Mouse (Mus musculus) kidney, embryonic 15.5 days (tissue): ENCODE measurements at regions not wholly inside any gene's neighbourhood (a gene's known extent, or its start where the extent isn't known, plus 50 kb on each side); places are given as distances from the start of the nearest gene placed in this dataset.
"Not testable (repeated sequence)": the region's sequence is repeated elsewhere in the genome, so short reads cannot be mapped to it uniquely, and the experiment has no call there.

Source experiments
- ATAC-seq: fragments of 200-750 bp; cut with Nextera tagmentation; replicated peaks from 2 replicates; pipeline ENCODE4 v1.8.0; 2017; ENCODE audit warnings: moderate TSS enrichment; ENCODE audit not compliant: low FRiP score
- H3K27ac ChIP-seq: fragments of 300-500 bp; sonication (generic); 2 replicates; pipeline ENCODE4 v1.5.1; 2015; ENCODE audit warnings: mild to moderate bottlenecking, inconsistent platforms
- H3K27me3 ChIP-seq: fragments of 300-500 bp; sonication (generic); 2 replicates; pipeline ENCODE4 v1.6.1; 2015; ENCODE audit warnings: inconsistent platforms
- H3K36me3 ChIP-seq: fragments of 300-500 bp; sonication (generic); 2 replicates; pipeline ENCODE4 v1.6.1; 2015; ENCODE audit warnings: inconsistent platforms
- H3K4me1 ChIP-seq: fragments of 300-500 bp; sonication (generic); 2 replicates; pipeline ENCODE4 v1.6.1; 2015; ENCODE audit warnings: inconsistent platforms
- H3K4me2 ChIP-seq: fragments of 300-500 bp; sonication (generic); 2 replicates; pipeline ENCODE4 v1.6.1; 2015; ENCODE audit warnings: moderate library complexity, mild to moderate bottlenecking, inconsistent platforms
- H3K4me3 ChIP-seq: fragments of 300-500 bp; sonication (generic); replicated peaks from 2 replicates; pipeline ENCODE4 v1.5.1; 2015; ENCODE audit warnings: mild to moderate bottlenecking, inconsistent platforms
- H3K9ac ChIP-seq: fragments of 300-500 bp; sonication (generic); 2 replicates; pipeline ENCODE4 v1.6.1; 2015; ENCODE audit warnings: mild to moderate bottlenecking, inconsistent platforms
- H3K9me3 ChIP-seq: fragments of 300-500 bp; sonication (generic); replicated peaks from 2 replicates; pipeline ENCODE4 v1.6.1; 2016; ENCODE audit warnings: inconsistent platforms
- WGBS: fragments of 180-500 bp; shearing (Covaris S2); methylation state at CpG from one replicate; pipeline ENCODE4 v1.1.7; 2015; ENCODE audit warnings: mixed read lengths; 5-methylcytosine and 5-hydroxymethylcytosine counted together

GRCm38 (mm10) chr2:147307488-147308386 is 54.0 kb upstream of the Pax1 start:
- H3K27ac ChIP-seq = no peak overlapping the region
- 22% methylated on average over 12 of the region's 12 CpGs for WGBS
- no peaks in the 10 kb centered on the region for H3K36me3 ChIP-seq
- H3K9ac ChIP-seq = no peak overlapping the region
- H3K27me3 ChIP-seq = peaks cover 44% of the 10 kb centered on the region
- H3K9me3 ChIP-seq = no peaks in the 10 kb centered on the region
- ATAC-seq = peak; percentile 91
- H3K4me2 ChIP-seq = no peak overlapping the region
- no peaks in the 10 kb centered on the region for H3K4me1 ChIP-seq
- no peak overlapping the region for H3K4me3 ChIP-seq

GRCm38 (mm10) chr2:147306728-147307127 is 55.0 kb upstream of the Pax1 start:
- 67% methylated on average over 6 of the region's 6 CpGs for WGBS
- no peak for ATAC-seq

GRCm38 (mm10) chr2:147305262-147305661 is 56.5 kb upstream of the Pax1 start:
- no peak; the same call in 1 of the 2 replicates for ATAC-seq
- Histone ChIP-seq H3K4me1 (no peaks in the 10 kb centered on the region), H3K4me2 (no peak overlapping the region), H3K4me3 (no peak overlapping the region), H3K27ac (no peak overlapping the region), H3K27me3 (peaks cover 38% of the 10 kb centered on the region), H3K9ac (no peak overlapping the region), H3K36me3 (no peaks in the 10 kb centered on the region), H3K9me3 (no peaks in the 10 kb centered on the region)
- WGBS = 30% methylated on average over 5 of the region's 5 CpGs

More at GRCm38 (mm10) chr2:147306728-147307127, 55.0 kb upstream of the Pax1 start:
- Histone ChIP-seq H3K4me2 (no peak overlapping the region), H3K9ac (no peak overlapping the region), H3K36me3 (no peaks in the 10 kb centered on the region), H3K4me3 (no peak overlapping the region), H3K4me1 (no peaks in the 10 kb centered on the region), H3K27me3 (peaks cover 38% of the 10 kb centered on the region), H3K27ac (no peak overlapping the region), H3K9me3 (no peaks in the 10 kb centered on the region)

- Histone ChIP-seq H3K27me3 (peaks cover 9% of the 10 kb centered on the region), H3K4me2 (no peak overlapping the region), H3K36me3 (no peaks in the 10 kb centered on the region), H3K4me3 (no peak overlapping the region), H3K9ac (no peak overlapping the region), H3K27ac (no peak overlapping the region), H3K4me1 (peaks cover 9% of the 10 kb centered on the region; the same call in 1 of the 2 replicates), H3K9me3 (no peaks in the 10 kb centered on the region)
- WGBS = 91% methylated on average over 1 of the region's 1 CpGs
- ATAC-seq = no peak
Measured at GRCm38 (mm10) chr2:147300503-147300902, 61.2 kb upstream of the Pax1 start.

GRCm38 (mm10) chr2:147299359-147299758 is 62.4 kb upstream of the Pax1 start:
- H3K4me1 ChIP-seq = peaks cover 9% of the 10 kb centered on the region; the same call in 1 of the 2 replicates

GRCm38 (mm10) chr2:147298499-147298896 is 63.2 kb upstream of the Pax1 start:
- Histone ChIP-seq H3K9me3 (no peaks in the 10 kb centered on the region), H3K27ac (no peak overlapping the region)

More at GRCm38 (mm10) chr2:147299359-147299758, 62.4 kb upstream of the Pax1 start:
- H3K27ac ChIP-seq = no peak overlapping the region
- no peaks in the 10 kb centered on the region for H3K27me3 ChIP-seq
- no peak for ATAC-seq
- H3K36me3 ChIP-seq = no peaks in the 10 kb centered on the region
- H3K9me3 ChIP-seq = no peaks in the 10 kb centered on the region
- no peak overlapping the region for H3K9ac ChIP-seq
- H3K4me2 ChIP-seq = no peak overlapping the region
- 65% methylated on average over 3 of the region's 3 CpGs for WGBS
- H3K4me3 ChIP-seq = no peak overlapping the region

GRCm38 (mm10) chr2:147297876-147298498 is 63.7 kb upstream of the Pax1 start:
- no peak for ATAC-seq
- H3K36me3 ChIP-seq = no peaks in the 10 kb centered on the region
- no peaks in the 10 kb centered on the region for H3K9me3 ChIP-seq
- H3K27me3 ChIP-seq = no peaks in the 10 kb centered on the region
- H3K27ac ChIP-seq = no peak overlapping the region
- no peak overlapping the region for H3K4me3 ChIP-seq
- H3K9ac ChIP-seq = no peak overlapping the region
- 79% methylated on average over 11 of the region's 11 CpGs for WGBS
- H3K4me2 ChIP-seq = no peak overlapping the region
- H3K4me1 ChIP-seq = peaks cover 9% of the 10 kb centered on the region; the same call in 1 of the 2 replicates

More at GRCm38 (mm10) chr2:147298499-147298896, 63.2 kb upstream of the Pax1 start:
- H3K4me3 ChIP-seq = no peak overlapping the region
- no peaks in the 10 kb centered on the region for H3K36me3 ChIP-seq
- peak; percentile 60; the same call in 1 of the 2 replicates for ATAC-seq
- 44% methylated on average over 7 of the region's 7 CpGs for WGBS
- H3K4me1 ChIP-seq = peaks cover 9% of the 10 kb centered on the region; the same call in 1 of the 2 replicates
- H3K4me2 ChIP-seq = no peak overlapping the region
- no peak overlapping the region for H3K9ac ChIP-seq
- H3K27me3 ChIP-seq = no peaks in the 10 kb centered on the region

- H3K4me3 ChIP-seq, H3K4me2 ChIP-seq, ATAC-seq, H3K27ac ChIP-seq, H3K36me3 ChIP-seq, H3K4me1 ChIP-seq, H3K27me3 ChIP-seq, H3K9ac ChIP-seq, H3K9me3 ChIP-seq: not testable (repeated sequence)
- WGBS = 82% methylated on average over 2 of the region's 2 CpGs
Measured at GRCm38 (mm10) chr2:147294926-147295325, 66.8 kb upstream of the Pax1 start.

GRCm38 (mm10) chr2:147293294-147293688 is 68.4 kb upstream of the Pax1 start:
- Histone ChIP-seq H3K27ac (no peak overlapping the region), H3K9me3 (no peaks in the 10 kb centered on the region), H3K9ac (no peak overlapping the region), H3K4me1 (0 out of 2 replicates have a peak, but pooled peaks cover 4% of the 10 kb centered on the region), H3K4me2 (no peak overlapping the region), H3K36me3 (no peaks in the 10 kb centered on the region), H3K27me3 (no peaks in the 10 kb centered on the region), H3K4me3 (no peak overlapping the region)
- WGBS = 61% methylated on average over 3 of the region's 3 CpGs
- no peak for ATAC-seq

- no peak for ATAC-seq
- Histone ChIP-seq H3K4me3 (no peak overlapping the region), H3K27ac (no peak overlapping the region), H3K27me3 (no peaks in the 10 kb centered on the region), H3K4me1 (no peaks in the 10 kb centered on the region), H3K4me2 (no peak overlapping the region), H3K36me3 (no peaks in the 10 kb centered on the region), H3K9me3 (no peaks in the 10 kb centered on the region), H3K9ac (no peak overlapping the region)
- WGBS = 66% methylated on average over 11 of the region's 11 CpGs
Measured at GRCm38 (mm10) chr2:147292387-147293293, 69.1 kb upstream of the Pax1 start.

- no peak overlapping the region for H3K27ac ChIP-seq
- ATAC-seq = no peak
- H3K27me3 ChIP-seq = no peaks in the 10 kb centered on the region
- H3K4me3 ChIP-seq = no peak overlapping the region
- no peak overlapping the region for H3K4me2 ChIP-seq
- H3K9ac ChIP-seq = no peak overlapping the region
- 74% methylated on average over 3 of the region's 3 CpGs for WGBS
- no peaks in the 10 kb centered on the region for H3K36me3 ChIP-seq
- no peaks in the 10 kb centered on the region for H3K9me3 ChIP-seq
- no peaks in the 10 kb centered on the region for H3K4me1 ChIP-seq
Measured at GRCm38 (mm10) chr2:147283390-147283789, 78.3 kb upstream of the Pax1 start.
